Mouse (Mus musculus): ENCODE results near the gene Dnaaf3.

The Dnaaf3 gene

GRCm38 (mm10) chr7:4523205-4524130, 8.8 kb downstream of the Dnaaf3 start:
- in situ Hi-C loops (cut with MboI; ENCODE audit: low pct_unique_long_range_greater_than_20kb in 1 of 2, low sequenced_read_pairs in 2 of 2, unreplicated experiment in 1 of 2): no loop called here

DNA sequence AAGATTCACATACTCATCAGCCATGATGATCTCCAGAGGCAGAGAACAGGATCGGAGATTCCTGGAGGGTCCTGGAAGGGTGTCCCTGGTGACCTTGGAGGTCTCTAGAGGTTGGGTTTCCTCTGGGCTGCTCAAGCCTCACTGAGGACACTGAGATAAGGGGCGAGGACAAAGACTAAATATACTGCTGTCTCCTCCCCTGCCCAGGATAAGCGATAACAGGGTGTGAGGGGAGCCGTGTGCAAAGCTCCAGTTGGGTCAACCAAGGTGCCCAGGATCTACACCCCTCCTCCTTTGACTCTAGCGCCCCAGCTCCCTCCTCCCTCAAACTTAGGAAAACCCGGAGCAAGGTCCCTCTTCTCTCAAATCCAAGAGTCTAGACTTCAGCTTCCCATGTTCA, 10.0 kb downstream of the Dnaaf3 start:
- in situ Hi-C loops (cut with MboI; ENCODE audit: low pct_unique_long_range_greater_than_20kb in 1 of 2, low sequenced_read_pairs in 2 of 2, unreplicated experiment in 1 of 2): no loop called here

GRCm38 (mm10) chr7:4521231-4522003, 10.8 kb downstream of the Dnaaf3 start:
- in situ Hi-C loops (cut with MboI; ENCODE audit: low pct_unique_long_range_greater_than_20kb in 1 of 2, low sequenced_read_pairs in 2 of 2, unreplicated experiment in 1 of 2): no loop called here

DNA sequence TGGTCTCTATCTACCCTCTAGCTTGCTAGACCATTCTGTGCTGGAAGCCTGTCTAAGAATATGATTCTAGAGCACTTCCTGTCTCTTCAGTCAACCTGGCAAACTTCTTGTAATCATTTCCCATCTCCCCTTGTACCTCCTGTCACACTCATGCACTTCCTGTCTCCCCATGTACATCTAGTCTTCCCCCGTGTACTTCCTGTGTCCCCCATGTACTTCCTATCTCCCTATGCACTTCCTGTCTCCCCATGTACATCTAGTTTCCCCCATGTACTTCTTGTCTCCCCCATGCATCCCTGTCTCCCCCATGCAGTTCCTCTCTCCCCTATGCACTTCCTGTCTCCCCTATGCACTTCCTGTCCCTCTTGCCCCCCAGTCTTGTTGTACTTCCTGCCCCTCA, 13.8 kb downstream of the Dnaaf3 start:
- in situ Hi-C loops (cut with MboI; ENCODE audit: low pct_unique_long_range_greater_than_20kb in 1 of 2, low sequenced_read_pairs in 2 of 2, unreplicated experiment in 1 of 2): loop anchor here in 1 of 2 experiments (10.0 kb wide), 1 partner anchor 394 kb away; no protein-coding TSS in a partner anchor

DNA sequence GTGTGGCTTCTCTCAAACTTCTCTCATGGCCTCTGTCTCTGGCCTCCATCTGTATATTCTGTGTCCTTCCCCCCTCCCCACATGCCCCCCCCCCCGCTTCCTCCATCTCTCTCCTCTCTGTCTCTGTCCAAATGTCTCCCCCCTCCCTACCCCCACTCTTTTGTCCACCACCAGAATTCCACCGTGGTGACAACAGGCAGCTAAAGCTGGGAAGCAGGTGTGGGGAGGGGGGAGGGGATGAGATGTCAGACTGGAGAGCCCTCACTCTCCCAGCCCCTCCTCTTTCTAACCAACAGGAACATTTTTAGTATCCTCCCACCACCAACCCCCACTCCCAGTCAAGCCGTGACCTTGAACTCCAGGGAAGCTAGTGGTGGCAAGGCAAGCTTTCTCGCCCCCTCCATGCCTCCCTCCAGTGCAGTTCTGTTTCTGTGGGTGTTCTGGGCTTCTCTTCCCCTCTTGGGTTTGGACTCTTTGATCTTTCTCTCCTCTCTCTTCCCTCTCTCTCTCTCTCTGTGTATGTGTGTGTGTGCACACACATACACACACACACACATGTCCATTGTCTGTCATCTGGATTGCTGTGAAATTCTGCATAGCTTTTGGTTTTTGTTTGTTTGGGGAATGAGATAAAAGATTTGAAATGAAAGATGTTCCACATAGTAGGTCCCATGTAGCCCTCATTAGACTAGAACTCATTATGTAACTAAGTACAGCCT, 15.8 kb downstream of the Dnaaf3 start, which contains the start of gene Tnnt1:
TSS of gene Tnnt1 (minus strand) at position 51 of the 719 bp plus-strand sequence.
- in situ Hi-C loops (cut with MboI; ENCODE audit: low pct_unique_long_range_greater_than_20kb in 1 of 2, low sequenced_read_pairs in 2 of 2, unreplicated experiment in 1 of 2): loop anchor here in 1 of 2 experiments (10.0 kb wide), 1 partner anchor 392 kb away; no protein-coding TSS in a partner anchor

GRCm38 (mm10) chr7:4515853-4516252, 16.4 kb downstream of the Dnaaf3 start:
- in situ Hi-C loops (cut with MboI; ENCODE audit: low pct_unique_long_range_greater_than_20kb in 1 of 2, low sequenced_read_pairs in 2 of 2, unreplicated experiment in 1 of 2): loop anchor here in 1 of 2 experiments (10.0 kb wide), 1 partner anchor 391 kb away; no protein-coding TSS in a partner anchor

DNA sequence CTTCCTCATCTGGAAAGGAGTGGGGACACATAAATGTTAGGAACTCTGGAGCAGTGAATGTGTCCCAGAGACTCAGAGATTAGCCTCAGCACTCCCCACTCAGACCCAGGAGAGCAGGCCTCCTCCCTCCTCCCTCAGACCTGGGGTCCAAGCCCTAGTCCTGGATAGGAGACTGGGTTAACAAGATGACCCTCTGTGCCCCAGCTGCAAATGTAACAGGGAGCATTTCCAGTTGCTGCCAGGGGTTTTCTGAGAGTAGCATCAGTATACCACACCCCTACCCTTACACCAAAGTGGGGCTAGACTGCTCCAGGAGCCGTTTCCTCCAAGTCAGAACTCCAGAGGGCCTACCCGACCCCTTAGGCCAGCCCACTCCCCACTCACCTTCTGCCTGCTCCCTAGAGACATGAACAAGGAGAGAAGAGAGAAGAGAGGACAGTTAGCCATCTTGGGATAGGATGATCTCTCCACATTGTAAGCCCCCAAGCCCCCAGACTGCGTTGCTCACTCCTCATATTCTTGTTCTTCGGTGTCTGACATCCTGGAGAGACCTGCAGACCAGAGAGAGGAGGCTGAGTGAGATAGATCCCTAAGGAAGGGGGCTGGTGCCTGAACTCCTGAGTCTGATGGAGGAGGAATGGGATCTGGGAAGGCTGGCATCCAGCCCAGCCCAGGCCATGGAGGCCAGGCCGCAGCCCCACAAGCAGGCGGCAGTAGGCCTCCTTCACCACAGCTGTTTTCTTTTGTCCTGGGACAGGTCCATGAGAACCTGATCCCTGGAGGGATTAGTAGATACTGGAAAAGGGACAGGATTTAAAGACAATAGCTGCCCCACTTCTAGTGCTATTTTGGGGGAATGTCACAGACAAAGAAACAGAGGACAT, 18.2 kb downstream of the Dnaaf3 start:
- in situ Hi-C loops (cut with MboI; ENCODE audit: low pct_unique_long_range_greater_than_20kb in 1 of 2, low sequenced_read_pairs in 2 of 2, unreplicated experiment in 1 of 2): loop anchor here in 1 of 2 experiments (10.0 kb wide), 1 partner anchor 389 kb away; no protein-coding TSS in a partner anchor

DNA sequence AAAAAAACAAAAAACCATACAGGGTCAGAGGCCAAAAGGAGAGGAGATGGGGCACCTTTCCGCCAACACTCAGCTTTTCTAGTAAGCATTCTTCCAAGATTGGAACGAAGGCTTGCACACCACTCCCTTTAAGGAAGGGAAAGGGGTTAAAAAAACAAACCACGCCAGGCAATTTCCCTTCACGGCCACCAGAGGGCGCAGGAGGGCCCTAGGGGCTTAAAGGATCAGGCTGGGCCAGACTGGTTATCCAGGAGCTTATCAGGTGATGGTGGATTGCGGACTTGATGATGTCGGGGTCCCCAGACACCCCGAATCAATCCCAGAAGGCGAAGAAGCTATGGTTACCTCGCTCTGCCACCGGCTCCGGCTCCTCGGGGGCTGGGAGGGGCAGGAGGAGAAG, 19.0 kb downstream of the Dnaaf3 start:
- in situ Hi-C loops (cut with MboI; ENCODE audit: low pct_unique_long_range_greater_than_20kb in 1 of 2, low sequenced_read_pairs in 2 of 2, unreplicated experiment in 1 of 2): loop anchor here in 1 of 2 experiments (10.0 kb wide), 1 partner anchor 388 kb away; no protein-coding TSS in a partner anchor

DNA sequence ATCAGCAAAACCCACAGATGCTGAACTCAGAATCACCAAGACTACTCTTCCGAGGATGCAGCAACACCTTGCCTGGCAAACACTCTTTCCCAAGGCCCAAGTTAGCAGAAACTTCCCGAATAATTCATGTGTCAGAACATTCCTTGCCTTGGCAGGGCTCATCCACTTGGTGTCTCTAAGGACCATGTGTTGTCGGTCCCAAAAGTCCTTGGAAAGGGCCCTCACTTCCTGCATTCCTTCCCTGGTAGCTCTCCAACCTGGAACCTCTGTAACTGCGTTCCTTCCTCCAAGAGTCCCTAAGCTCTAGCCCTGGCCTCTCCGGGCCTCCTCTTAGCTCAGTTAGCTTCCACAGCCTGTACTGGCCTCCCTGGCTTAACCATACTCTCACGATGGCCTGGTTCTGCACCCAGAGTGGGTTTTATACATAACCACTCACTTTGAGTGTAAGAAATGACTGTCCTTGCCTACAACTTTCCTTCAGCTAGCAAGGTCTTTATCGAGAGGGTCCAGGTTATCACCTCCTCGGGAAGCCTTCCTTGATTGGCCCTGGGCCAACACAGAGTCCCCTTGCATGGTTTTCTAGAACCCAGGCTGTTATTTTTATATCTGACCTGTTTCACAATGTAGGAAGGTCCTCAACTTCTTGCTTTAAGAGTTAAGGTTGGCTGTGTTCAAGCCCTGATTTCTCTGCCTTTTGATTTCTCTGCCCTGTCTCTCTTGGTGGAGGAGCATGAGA, 20.6 kb downstream of the Dnaaf3 start:
- in situ Hi-C loops (cut with MboI; ENCODE audit: low pct_unique_long_range_greater_than_20kb in 1 of 2, low sequenced_read_pairs in 2 of 2, unreplicated experiment in 1 of 2): loop anchor here in 1 of 2 experiments (10.0 kb wide), 1 partner anchor 387 kb away; no protein-coding TSS in a partner anchor

- in situ Hi-C loops (cut with MboI; ENCODE audit: low pct_unique_long_range_greater_than_20kb in 1 of 2, low sequenced_read_pairs in 2 of 2, unreplicated experiment in 1 of 2): loop anchor here in 1 of 2 experiments (10.0 kb wide), 1 partner anchor 385 kb away; no protein-coding TSS in a partner anchor
Observed at GRCm38 (mm10) chr7:4509863-4510608, 22.2 kb downstream of the Dnaaf3 start.

DNA sequence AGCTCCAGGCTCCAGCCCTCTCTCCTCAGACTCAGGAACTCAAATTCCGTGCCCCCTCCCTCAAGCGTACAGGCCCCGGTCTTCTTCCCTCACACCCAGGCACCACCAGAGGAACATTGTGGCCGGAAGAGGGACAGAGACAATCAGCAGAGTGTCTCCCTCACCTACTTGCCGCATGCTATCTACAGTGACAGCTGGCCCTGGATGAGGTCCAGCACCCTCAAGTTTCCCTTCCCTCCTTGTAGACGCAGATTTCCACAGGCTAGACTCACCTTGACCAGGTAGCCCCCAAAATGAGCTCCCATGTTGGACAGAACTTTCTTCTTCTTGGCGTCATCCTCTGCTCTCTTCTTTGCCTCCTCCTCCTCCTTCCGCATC, 23.5 kb downstream of the Dnaaf3 start:
- in situ Hi-C loops (cut with MboI; ENCODE audit: low pct_unique_long_range_greater_than_20kb in 1 of 2, low sequenced_read_pairs in 2 of 2, unreplicated experiment in 1 of 2): no loop called here

DNA sequence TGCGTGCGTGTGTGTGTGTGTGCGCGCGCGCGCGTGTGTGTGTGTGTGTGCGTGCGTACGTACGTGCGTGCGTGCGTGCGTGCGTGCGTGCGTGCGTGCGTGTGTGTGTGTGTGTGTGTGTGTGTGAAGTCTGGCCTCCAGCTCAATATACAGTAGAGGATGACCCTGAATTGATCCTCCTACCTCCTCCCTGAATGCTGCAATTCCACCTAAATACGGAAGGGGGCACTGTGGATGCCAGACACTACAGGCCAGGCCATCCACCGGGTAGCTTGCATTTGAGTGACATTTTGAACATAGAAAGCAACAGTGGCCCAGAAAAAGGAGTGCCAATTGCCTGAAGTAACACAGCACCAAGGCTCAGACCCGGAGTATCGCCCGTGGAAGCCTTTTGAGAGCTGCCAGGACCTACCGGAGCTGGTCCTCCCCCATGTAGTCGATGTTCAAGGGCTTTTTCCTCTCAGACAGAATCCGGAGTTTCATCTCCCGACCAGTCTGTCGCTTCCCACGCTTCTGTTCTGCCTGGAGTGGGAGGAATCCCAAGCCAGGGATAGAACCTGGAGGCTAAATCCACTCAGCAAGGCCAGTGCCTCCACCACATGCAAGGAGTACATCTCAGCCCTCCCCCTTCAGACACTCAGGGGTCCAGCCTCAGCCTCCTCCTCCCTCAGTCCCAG, 24.1 kb downstream of the Dnaaf3 start:
- in situ Hi-C loops (cut with MboI; ENCODE audit: low pct_unique_long_range_greater_than_20kb in 1 of 2, low sequenced_read_pairs in 2 of 2, unreplicated experiment in 1 of 2): no loop called here

DNA sequence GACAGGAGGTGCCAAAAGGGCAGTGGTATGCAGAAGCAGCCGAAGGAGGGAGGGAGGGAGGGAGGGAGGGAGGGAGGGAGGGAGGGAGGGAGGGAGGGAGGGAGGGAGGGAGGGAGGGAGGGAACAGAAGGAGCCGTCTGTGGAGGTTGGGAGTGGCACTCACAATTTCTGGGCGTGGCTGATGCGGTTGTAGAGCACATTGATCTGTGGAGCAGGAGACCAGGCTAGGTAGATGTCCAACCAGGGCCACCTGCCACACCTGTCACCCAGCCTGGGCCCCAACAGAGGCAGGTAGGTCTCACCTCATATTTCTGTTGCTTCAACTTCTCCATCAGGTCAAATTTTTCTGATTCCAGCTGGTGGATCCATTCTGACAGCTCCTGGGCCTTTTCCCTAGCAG, 25.0 kb downstream of the Dnaaf3 start:
- in situ Hi-C loops (cut with MboI; ENCODE audit: low pct_unique_long_range_greater_than_20kb in 1 of 2, low sequenced_read_pairs in 2 of 2, unreplicated experiment in 1 of 2): no loop called here

DNA sequence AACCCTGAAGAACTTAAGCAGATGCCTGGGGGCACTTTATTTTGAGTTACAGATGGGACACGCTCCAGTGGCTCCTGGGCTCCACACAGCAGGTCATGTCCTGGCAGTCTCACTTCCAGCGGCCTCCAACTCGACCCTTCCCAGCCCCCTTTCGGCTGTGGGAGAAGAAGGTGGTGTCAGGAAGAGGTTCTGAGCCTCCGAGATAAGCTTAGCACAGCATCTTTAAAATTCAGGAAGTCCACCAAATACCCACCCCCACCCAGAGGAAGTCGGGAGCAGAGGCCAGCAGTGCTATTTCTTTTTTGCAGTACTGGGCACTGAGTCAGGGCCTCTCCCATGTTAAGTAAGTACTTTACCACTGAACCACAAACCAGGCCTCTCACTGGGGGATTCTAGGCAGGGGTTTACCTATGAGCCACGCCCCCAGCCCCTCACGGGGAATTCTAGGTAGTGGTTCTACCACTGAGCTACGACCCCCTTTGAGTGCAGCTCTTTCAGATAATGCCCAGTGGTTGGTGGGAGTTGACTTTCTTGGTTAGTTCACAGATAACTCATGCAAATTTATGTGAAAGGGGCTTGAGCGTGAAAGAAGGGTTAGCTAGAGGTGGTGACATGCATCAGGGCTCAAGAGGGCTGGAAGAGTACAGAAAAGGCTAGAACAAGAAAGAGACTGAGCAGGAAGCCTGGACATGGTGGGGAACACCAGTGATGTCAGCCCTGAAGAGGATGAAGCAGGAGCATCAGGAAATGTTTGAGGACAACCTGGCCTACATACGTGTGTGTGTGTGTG, 27.4 kb downstream of the Dnaaf3 start:
- in situ Hi-C loops (cut with MboI; ENCODE audit: low pct_unique_long_range_greater_than_20kb in 1 of 2, low sequenced_read_pairs in 2 of 2, unreplicated experiment in 1 of 2): no loop called here

- in situ Hi-C loops (cut with MboI; ENCODE audit: low pct_unique_long_range_greater_than_20kb in 1 of 2, low sequenced_read_pairs in 2 of 2, unreplicated experiment in 1 of 2): no loop called here
Observed at GRCm38 (mm10) chr7:4503858-4504257, 28.4 kb downstream of the Dnaaf3 start.

Measured in mouse embryonic stem cell (cell line).